Mouse (Mus musculus) liver, embryonic 15.5 days (tissue): ENCODE measurements around the gene 4931409K22Rik. TPM values are rescaled to one million over a fixed set of nuclear protein-coding genes. Genes with fewer than 3 reads are reported as not detected.

Source experiments
- ATAC-seq: fragments of 200-750 bp; cut with Nextera tagmentation; 2 replicates; pipeline ENCODE4 v1.8.0; 2017; ENCODE audit warnings: moderate number of reproducible peaks, mild to moderate bottlenecking, moderate library complexity; ENCODE audit not compliant: insufficient read depth
- H3K27ac ChIP-seq: fragments of 300-500 bp; sonication (generic); replicated peaks from 2 replicates; pipeline ENCODE4 v1.5.1; 2015; ENCODE audit warnings: mild to moderate bottlenecking, inconsistent platforms
- H3K27me3 ChIP-seq: fragments of 300-500 bp; sonication (generic); 2 replicates; pipeline ENCODE4 v1.6.1; 2015; ENCODE audit warnings: mild to moderate bottlenecking, inconsistent platforms
- H3K36me3 ChIP-seq: fragments of 300-500 bp; sonication (generic); replicated peaks from 2 replicates; pipeline ENCODE4 v1.6.1; 2015; ENCODE audit warnings: moderate library complexity, mild to moderate bottlenecking, inconsistent platforms
- H3K4me1 ChIP-seq: fragments of 300-500 bp; sonication (generic); replicated peaks from 2 replicates; pipeline ENCODE4 v1.6.1; 2015; ENCODE audit warnings: inconsistent platforms
- H3K4me2 ChIP-seq: fragments of 300-500 bp; sonication (generic); 2 replicates; pipeline ENCODE4 v1.6.1; 2015; ENCODE audit warnings: moderate library complexity, mild to moderate bottlenecking, inconsistent platforms
- H3K4me3 ChIP-seq: fragments of 300-500 bp; sonication (generic); replicated peaks from 2 replicates; pipeline ENCODE4 v1.5.1; 2015; ENCODE audit warnings: mild to moderate bottlenecking, inconsistent platforms
- H3K9ac ChIP-seq: fragments of 300-500 bp; sonication (generic); 2 replicates; pipeline ENCODE4 v1.6.1; 2015; ENCODE audit warnings: moderate library complexity, mild to moderate bottlenecking, inconsistent platforms
- H3K9me3 ChIP-seq: fragments of 300-500 bp; sonication (generic); replicated peaks from 2 replicates; pipeline ENCODE4 v1.6.1; 2016; ENCODE audit warnings: inconsistent platforms
- WGBS: fragments of 180-500 bp; shearing (Covaris S2); methylation state at CpG from one replicate; pipeline ENCODE4 v1.1.7; 2015; ENCODE audit warnings: mixed read lengths; ENCODE audit not compliant: insufficient replicate concordance; 5-methylcytosine and 5-hydroxymethylcytosine counted together
- polyA plus RNA-seq: library from polyadenylated mRNA; unstranded; fragments of >200 nt; fragmentation: Nextera tagmentation; extraction: Ambion mirVana; gene quantifications from 2 replicates; pipeline ENCODE4 v1.2.1, GENCODE M21; 2015

4931409K22Rik gene
- polyA plus RNA-seq, 1 experiment from 2014 or later, result not detected

DNA sequence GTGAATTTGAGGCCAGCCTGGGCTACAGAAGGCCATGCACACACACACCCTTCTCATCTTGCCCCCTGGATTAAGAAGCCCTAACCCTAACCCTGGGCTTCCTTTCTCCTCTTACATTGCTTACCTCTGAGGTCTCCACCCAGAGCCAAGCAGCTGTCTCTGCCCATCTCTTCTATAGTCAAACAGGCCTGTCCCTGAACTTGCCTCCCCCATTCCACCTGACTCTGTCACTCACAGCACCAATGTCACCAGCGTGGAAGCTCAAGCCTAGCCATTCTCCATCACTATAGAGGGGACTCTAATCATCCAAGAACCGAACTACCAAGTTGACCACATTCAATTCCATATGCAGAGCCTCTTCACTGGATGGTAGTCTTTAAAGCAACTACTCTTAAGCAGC lies 43.6 kb upstream of the 4931409K22Rik start:
- H3K9ac ChIP-seq, result no peak overlapping the region
- H3K9me3 ChIP-seq, result no peaks in the 10 kb centered on the region
- ATAC-seq, result no peak
- H3K36me3 ChIP-seq, result no peaks in the 10 kb centered on the region
- H3K4me3 ChIP-seq, result no peak overlapping the region
- no peak overlapping the region for H3K4me2 ChIP-seq
- peaks cover 93% of the 10 kb centered on the region for H3K27me3 ChIP-seq
- 44% methylated on average over 2 of the region's 2 CpGs for WGBS
- H3K4me1 ChIP-seq, result peaks cover 38% of the 10 kb centered on the region
- H3K27ac ChIP-seq, result no peak overlapping the region

DNA sequence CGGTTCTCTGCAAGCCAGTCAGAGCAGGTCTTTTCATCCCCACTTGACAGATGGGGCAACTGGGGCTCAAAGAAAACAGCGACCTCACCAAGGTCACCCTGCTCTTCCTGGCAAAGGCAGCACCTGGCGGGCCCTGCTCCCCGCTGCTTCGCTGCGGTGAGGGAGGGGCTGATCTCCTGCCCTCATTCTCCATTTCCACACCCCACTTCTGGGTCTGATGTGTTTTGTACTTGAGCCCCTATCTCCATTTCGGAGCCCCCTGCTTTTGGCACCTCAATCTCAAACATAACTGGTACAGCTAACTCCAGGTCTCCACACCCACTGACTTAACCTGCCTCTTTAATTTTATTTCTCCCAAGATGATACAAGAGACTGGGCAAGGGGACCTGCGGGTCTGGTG lies 42.5 kb upstream of the 4931409K22Rik start:
- Histone ChIP-seq H3K27me3 (peaks cover 82% of the 10 kb centered on the region), H3K9ac (no peak overlapping the region), H3K9me3 (no peaks in the 10 kb centered on the region), H3K4me3 (no peak overlapping the region), H3K27ac (no peak overlapping the region), H3K4me2 (peak overlapping the region; percentile 66; the same call in 1 of the 2 replicates), H3K4me1 (peaks cover 35% of the 10 kb centered on the region), H3K36me3 (no peaks in the 10 kb centered on the region)
- no peak for ATAC-seq
- 11% methylated on average over 8 of the region's 8 CpGs for WGBS

DNA sequence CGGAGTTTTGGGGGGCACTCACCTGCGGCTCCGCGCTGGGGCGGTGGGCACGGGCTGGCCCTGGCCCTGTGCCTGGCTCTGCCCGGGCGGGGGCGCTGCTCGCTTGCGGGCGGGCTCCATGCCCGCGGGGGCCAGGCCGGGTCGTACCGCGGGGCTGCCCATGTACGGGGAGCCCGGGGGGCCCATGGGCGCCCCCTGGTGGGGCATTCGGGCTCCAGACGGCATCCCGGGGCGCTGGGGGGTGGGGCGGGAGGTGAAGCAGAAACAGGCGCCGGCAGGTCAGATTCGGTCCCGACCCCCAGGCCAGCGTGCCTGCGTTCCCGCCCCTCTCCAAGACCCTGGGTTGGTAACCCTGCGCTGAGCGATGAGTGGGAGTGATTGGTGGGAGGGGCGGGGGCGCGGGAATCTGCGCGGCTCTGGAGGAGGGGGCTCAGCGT lies 42.0 kb upstream of the 4931409K22Rik start:
- peaks cover 80% of the 10 kb centered on the region for H3K27me3 ChIP-seq
- peak overlapping the region; percentile 41 for H3K4me3 ChIP-seq
- no peaks in the 10 kb centered on the region for H3K36me3 ChIP-seq
- H3K4me1 ChIP-seq, result peaks cover 35% of the 10 kb centered on the region
- peak overlapping the region; percentile 66 for H3K4me2 ChIP-seq
- H3K9me3 ChIP-seq, result no peaks in the 10 kb centered on the region
- under 1% methylated on average over 41 of the region's 41 CpGs for WGBS
- no peak for ATAC-seq
- no peak overlapping the region for H3K9ac ChIP-seq
- no peak overlapping the region for H3K27ac ChIP-seq

GRCm38 (mm10) chr5:24597901-24598569 lies 41.4 kb upstream of the 4931409K22Rik start:
- Histone ChIP-seq H3K27me3 (peaks cover 80% of the 10 kb centered on the region), H3K4me1 (peaks cover 30% of the 10 kb centered on the region), H3K27ac (no peak overlapping the region), H3K4me2 (peak overlapping the region; percentile 66), H3K36me3 (no peaks in the 10 kb centered on the region), H3K9me3 (no peaks in the 10 kb centered on the region), H3K9ac (no peak overlapping the region), H3K4me3 (peak overlapping the region; percentile 41)
- no peak for ATAC-seq
- WGBS, result 21% methylated on average over 15 of the region's 15 CpGs

GRCm38 (mm10) chr5:24597221-24597728 lies 40.7 kb upstream of the 4931409K22Rik start:
- no peaks in the 10 kb centered on the region for H3K9me3 ChIP-seq
- 0 out of 2 replicates have a peak overlapping the region, but pooled peaks have one; percentile 15 for H3K4me2 ChIP-seq
- H3K9ac ChIP-seq, result no peak overlapping the region
- ATAC-seq, result no peak
- no peak overlapping the region for H3K4me3 ChIP-seq
- H3K4me1 ChIP-seq, result peaks cover 28% of the 10 kb centered on the region
- 28% methylated on average over 2 of the region's 2 CpGs for WGBS
- H3K27me3 ChIP-seq, result peaks cover 80% of the 10 kb centered on the region
- H3K36me3 ChIP-seq, result no peaks in the 10 kb centered on the region
- no peak overlapping the region for H3K27ac ChIP-seq

GRCm38 (mm10) chr5:24596519-24597171 lies 40.0 kb upstream of the 4931409K22Rik start:
- Histone ChIP-seq H3K9me3 (no peaks in the 10 kb centered on the region), H3K4me3 (no peak overlapping the region), H3K27ac (no peak overlapping the region), H3K36me3 (no peaks in the 10 kb centered on the region), H3K4me1 (peaks cover 31% of the 10 kb centered on the region), H3K4me2 (peak overlapping the region; percentile 15), H3K9ac (no peak overlapping the region), H3K27me3 (peaks cover 80% of the 10 kb centered on the region)
- ATAC-seq, result no peak
- 23% methylated on average over 11 of the region's 11 CpGs for WGBS

- H3K9me3 ChIP-seq, result no peaks in the 10 kb centered on the region
- peaks cover 80% of the 10 kb centered on the region for H3K27me3 ChIP-seq
- peaks cover 35% of the 10 kb centered on the region for H3K4me1 ChIP-seq
- 62% methylated on average over 14 of the region's 14 CpGs for WGBS
- no peak overlapping the region for H3K4me3 ChIP-seq
- no peak for ATAC-seq
- H3K27ac ChIP-seq, result no peak overlapping the region
- H3K9ac ChIP-seq, result no peak overlapping the region
- no peaks in the 10 kb centered on the region for H3K36me3 ChIP-seq
- H3K4me2 ChIP-seq, result no peak overlapping the region
These were observed 39.3 kb upstream of the 4931409K22Rik start for GRCm38 (mm10) chr5:24595786-24596380.

- WGBS, result 63% methylated on average over 5 of the region's 5 CpGs
- Histone ChIP-seq H3K9ac (no peak overlapping the region), H3K4me1 (peaks cover 39% of the 10 kb centered on the region), H3K9me3 (no peaks in the 10 kb centered on the region), H3K27ac (no peak overlapping the region), H3K4me2 (no peak overlapping the region), H3K36me3 (no peaks in the 10 kb centered on the region), H3K27me3 (peaks cover 77% of the 10 kb centered on the region), H3K4me3 (no peak overlapping the region)
- no peak for ATAC-seq
These were observed 38.7 kb upstream of the 4931409K22Rik start for GRCm38 (mm10) chr5:24595261-24595660.

DNA sequence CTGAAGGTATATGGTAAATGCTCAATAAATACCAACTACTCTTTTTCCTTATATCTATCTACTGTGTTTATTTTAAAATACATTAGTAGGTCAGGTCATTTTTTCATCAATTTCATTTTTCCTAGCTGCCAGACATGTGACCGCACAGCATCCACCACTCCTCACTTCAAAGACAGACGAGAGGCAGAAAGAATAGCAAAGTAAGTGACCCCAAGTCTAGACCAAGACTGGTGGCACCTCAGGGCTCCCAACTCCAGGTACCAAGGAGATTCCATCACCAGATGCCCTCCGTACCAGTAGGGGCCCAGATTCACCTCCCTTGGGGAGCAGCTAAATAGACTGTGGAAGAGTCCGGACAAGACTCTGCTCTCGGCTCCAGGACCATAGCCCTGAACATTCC lies 37.7 kb upstream of the 4931409K22Rik start:
- H3K27me3 ChIP-seq, result peaks cover 68% of the 10 kb centered on the region
- no peaks in the 10 kb centered on the region for H3K9me3 ChIP-seq
- no peak overlapping the region for H3K4me3 ChIP-seq

GRCm38 (mm10) chr5:24593928-24594327 lies 37.3 kb upstream of the 4931409K22Rik start:
- Histone ChIP-seq H3K9ac (no peak overlapping the region), H3K9me3 (no peaks in the 10 kb centered on the region), H3K27ac (no peak overlapping the region), H3K36me3 (peaks cover 10% of the 10 kb centered on the region; the same call in 1 of the 2 replicates), H3K4me2 (no peak overlapping the region), H3K4me1 (peaks cover 42% of the 10 kb centered on the region), H3K27me3 (peaks cover 64% of the 10 kb centered on the region), H3K4me3 (no peak overlapping the region)
- no peak for ATAC-seq
- 68% methylated on average over 10 of the region's 10 CpGs for WGBS

More for the DNA sequence above, 37.7 kb upstream of the 4931409K22Rik start:
- H3K9ac ChIP-seq, result no peak overlapping the region
- peaks cover 40% of the 10 kb centered on the region for H3K4me1 ChIP-seq
- H3K36me3 ChIP-seq, result peaks cover 6% of the 10 kb centered on the region; the same call in 1 of the 2 replicates
- WGBS, result 73% methylated on average over 5 of the region's 5 CpGs
- H3K4me2 ChIP-seq, result no peak overlapping the region
- ATAC-seq, result no peak
- no peak overlapping the region for H3K27ac ChIP-seq

DNA sequence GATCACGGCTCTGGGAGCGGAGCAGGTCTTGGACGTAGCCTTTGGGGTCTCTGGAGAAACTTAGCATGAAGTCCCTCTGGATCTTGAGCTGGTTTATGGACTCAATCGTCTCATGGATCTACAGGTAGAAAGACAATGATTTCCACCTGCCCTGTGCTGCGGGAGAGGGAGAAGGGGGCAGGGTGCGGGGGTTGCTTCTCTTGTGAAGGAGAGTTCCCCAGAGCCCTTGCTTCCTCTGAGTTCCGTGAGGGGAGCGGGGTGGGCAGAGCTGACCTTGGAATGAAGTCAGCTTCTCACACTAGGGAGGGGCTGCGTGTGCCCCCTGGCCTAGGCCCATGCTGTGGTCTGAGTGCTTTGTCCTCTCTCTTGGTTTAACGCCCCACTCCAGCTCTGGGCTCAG lies 36.6 kb upstream of the 4931409K22Rik start:
- Histone ChIP-seq H3K27ac (no peak overlapping the region), H3K4me2 (no peak overlapping the region), H3K4me1 (peaks cover 42% of the 10 kb centered on the region), H3K4me3 (no peak overlapping the region), H3K9ac (no peak overlapping the region), H3K9me3 (no peaks in the 10 kb centered on the region), H3K27me3 (peaks cover 57% of the 10 kb centered on the region), H3K36me3 (peaks cover 17% of the 10 kb centered on the region)
- ATAC-seq, result no peak
- 67% methylated on average over 10 of the region's 10 CpGs for WGBS
